Mouse (Mus musculus) kidney, adult 2 months (tissue): ENCODE results near the gene 0610012G03Rik.

Experiments
- CTCF ChIP-seq: fragments of 200-500 bp; conservative IDR thresholded peaks from 2 replicates; pipeline ENCODE4 v1.5.1; 2011; ENCODE audit warnings: low read depth, mild to moderate bottlenecking, control low read depth, low read length, moderate library complexity, mixed read lengths; ENCODE audit not compliant: insufficient read depth, insufficient read length
- POLR2A ChIP-seq: fragments of 200-500 bp; IDR thresholded peaks from one replicate; pipeline ENCODE4 v1.6.1; 2011; ENCODE audit warnings: low read depth, low read length, control low read depth

GRCm38 (mm10) chr16:31963224-31963623 is 14.9 kb upstream of the 0610012G03Rik start:
- no peak for TF ChIP-seq CTCF
- no peak for TF ChIP-seq POLR2A
